Mouse (Mus musculus) myocyte (in vitro differentiated cells): Measurements from ENCODE around the gene Aars2.

ENCODE experiments used
- E2F4 ChIP-seq: IDR thresholded peaks from one replicate; pipeline ENCODE4 v1.6.1; 2011; ENCODE audit warnings: mild to moderate bottlenecking, control low read depth, moderate library complexity; ENCODE audit not compliant: insufficient read depth
- MAX ChIP-seq: IDR thresholded peaks from one replicate; pipeline ENCODE4 v1.6.1; 2011; ENCODE audit warnings: low read depth, mild to moderate bottlenecking, control low read depth
- MYOD1 ChIP-seq, 3 experiments: IDR thresholded peaks; one replicate each; pipeline ENCODE4 v1.6.1; 2011; ENCODE audit warnings: control low read depth in 2 of 3, low read depth in 2 of 3, mild to moderate bottlenecking in 2 of 3, moderate library complexity in 1 of 3; ENCODE audit not compliant: insufficient read length in 2 of 3, control insufficient read depth in 1 of 3
- MYOG ChIP-seq, 3 experiments: IDR thresholded peaks; one replicate each; pipeline ENCODE4 v1.6.1; 2011; ENCODE audit warnings: control low read depth in 2 of 3, low read depth in 2 of 3, mild to moderate bottlenecking in 2 of 3; ENCODE audit not compliant: insufficient read length in 2 of 3, control insufficient read depth in 1 of 3, insufficient read depth in 1 of 3
- POLR2A ChIP-seq: IDR thresholded peaks from one replicate; pipeline ENCODE4 v1.6.1; 2011; ENCODE audit warnings: low read depth, mild to moderate bottlenecking, control low read depth, moderate library complexity; ENCODE audit not compliant: insufficient read length
- POLR2AphosphoS2 ChIP-seq: IDR thresholded peaks from one replicate; pipeline ENCODE4 v1.6.1; 2011; ENCODE audit warnings: low read depth, control low read depth; ENCODE audit not compliant: insufficient read length
- TCF12 ChIP-seq: IDR thresholded peaks from one replicate; pipeline ENCODE4 v1.6.1; 2011; ENCODE audit warnings: mild to moderate bottlenecking, control low read depth; ENCODE audit not compliant: poor library complexity, insufficient read depth, severe bottlenecking
- TCF3 ChIP-seq: IDR thresholded peaks from one replicate; pipeline ENCODE4 v1.6.1; 2011; ENCODE audit warnings: low read depth, control low read depth; ENCODE audit not compliant: insufficient read length
- USF1 ChIP-seq: IDR thresholded peaks from one replicate; pipeline ENCODE4 v1.6.1; 2011; ENCODE audit warnings: low read depth, mild to moderate bottlenecking, control low read depth, moderate library complexity

DNA sequence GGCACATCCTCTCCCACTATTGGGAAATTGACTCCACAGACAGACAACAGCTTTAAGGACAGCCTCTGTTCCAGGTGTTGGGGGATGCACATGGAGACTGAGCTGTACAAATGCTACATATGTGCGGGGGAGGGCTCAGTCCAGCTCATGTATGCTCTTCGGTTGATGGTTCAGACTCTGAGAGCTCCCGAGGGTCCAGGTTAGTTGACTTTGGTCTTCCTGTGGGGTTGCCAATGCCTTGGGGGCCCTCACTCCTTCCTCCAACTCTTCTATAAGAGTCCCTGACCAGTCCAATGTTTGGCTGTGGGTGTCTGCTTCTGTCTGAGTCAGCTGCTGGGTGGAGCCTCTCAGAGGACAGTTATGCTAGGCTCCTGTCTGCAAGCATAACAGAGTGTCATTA is 46.4 kb downstream of the Aars2 start:
- TF ChIP-seq TCF3 (no peak), E2F4 (no peak), POLR2AphosphoS2 (no peak), TCF12 (no peak), MYOD1 (IDR thresholded peaks at IDR 0.05; ENCODE audit: control insufficient read depth in 1 of 3, insufficient read length in 2 of 3, low read depth in 2 of 3) (no peak), POLR2A (no peak), USF1 (no peak), MAX (no peak), MYOG (IDR thresholded peaks at IDR 0.05; ENCODE audit: control insufficient read depth in 1 of 3, insufficient read depth in 1 of 3, insufficient read length in 2 of 3, low read depth in 2 of 3) (no peak)
